8 mouse cellular contexts compared by ENCODE assay signal in the genomic region with DNA sequence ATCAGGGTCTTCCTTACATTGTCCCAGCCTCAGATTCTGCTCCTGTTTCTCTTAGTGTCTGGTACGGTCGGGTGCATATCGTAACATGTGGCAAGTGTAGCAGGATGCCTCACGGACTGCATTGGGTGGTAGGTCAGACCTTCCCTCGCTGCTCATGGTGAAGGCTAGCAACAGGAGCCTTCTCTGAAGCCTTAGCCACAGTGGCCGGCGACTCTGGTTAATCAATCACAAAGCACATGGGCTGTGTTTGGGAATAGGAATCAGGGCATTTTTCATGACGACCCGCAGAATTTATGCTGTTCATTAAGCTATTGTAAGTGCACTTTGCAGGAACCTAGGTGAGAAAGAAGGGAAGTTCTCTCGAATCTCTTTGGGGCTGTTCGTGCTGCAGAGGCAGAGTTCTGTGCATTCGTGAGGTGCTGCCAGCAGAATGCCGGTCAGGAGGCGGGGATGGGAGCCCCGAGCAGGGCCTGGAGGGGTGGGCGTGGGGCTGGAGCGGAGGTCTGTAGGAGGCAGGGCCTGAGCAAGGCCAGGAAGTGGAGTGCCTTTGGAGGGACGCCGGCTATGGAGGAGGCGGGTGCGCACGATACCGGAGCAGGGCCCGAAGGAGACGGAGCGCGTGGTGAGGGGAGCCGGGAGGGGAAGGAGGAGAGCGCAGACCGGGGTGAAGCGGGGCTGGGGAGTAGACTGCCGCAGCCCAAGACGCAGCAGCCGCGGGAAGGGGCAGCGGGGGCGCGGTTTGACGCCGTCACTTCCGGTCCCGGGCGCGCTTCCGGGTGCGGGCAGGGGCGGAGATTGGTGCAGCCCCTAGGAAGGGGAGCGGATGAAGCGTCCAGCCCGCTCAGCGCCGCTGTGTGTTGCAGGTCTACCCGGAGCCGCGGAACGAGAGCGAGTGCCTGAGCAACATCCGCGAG. TPM values are rescaled to one million over a fixed set of nuclear protein-coding genes. Genes with fewer than 3 reads are reported as not detected.
A peak's percentile ranks its signal among the peaks of the same experiment; 100 is the strongest.
DNase-seq lines count a peak whose midpoint lies in the region; ATAC-seq and TF ChIP-seq lines count a peak whose summit lies in the region.

No protein-coding gene starts in this region.

- intact Hi-C loops in gastrocnemius, adult 2 months (cut with DNase I): loop anchor here (5.0 kb wide), 1 partner anchor 164 kb away; no protein-coding TSS in a partner anchor
- intact Hi-C loops in left cerebral cortex, adult 2 months (cut with DNase I): loop anchor here (2.0 to 5.0 kb wide), 4 partner anchors 29 to 184 kb away; no protein-coding TSS in a partner anchor

- peak; percentile 91 for ATAC-seq in activated CD4-positive, CD25-positive, alpha-beta regulatory T cell, adult 4 months
- ATAC-seq in common myeloid progenitor, adult 5-6 weeks (replicated peaks; ENCODE audit: low read depth, poor library complexity, severe bottlenecking): peak; percentile 91
- ATAC-seq in hindbrain, postnatal 0 days: peak; percentile 96

- peak overlapping the region; percentile 95 for H3K27ac ChIP-seq in gastrocnemius, adult 2 months
- peak overlapping the region; percentile 83 for H3K27ac ChIP-seq in hindbrain, postnatal 0 days
- H3K27ac ChIP-seq in left cerebral cortex, adult 2 months: peak overlapping the region; percentile 91
- H3K27ac ChIP-seq in macrophage: peak overlapping the region; percentile 52

- H3K9me3 ChIP-seq in hindbrain, postnatal 0 days (ENCODE audit: low read length): no peaks in the 10 kb centered on the region

- DNase-seq in gastrocnemius, adult 2 months: peak; percentile 95
- DNase-seq in hindbrain, postnatal 0 days (ENCODE audit: low spot score): peak; percentile 93
- DNase-seq in left cerebral cortex, adult 2 months (ENCODE audit: extremely low spot score in 1 of 2, low spot score in 2 of 2): peak; percentile 90 to 94
- peak; percentile 83 for DNase-seq in retina, postnatal 7 days (ENCODE audit: low read depth, low spot score)
- peak; percentile 93 for DNase-seq in urinary bladder, adult 2 months (ENCODE audit: low spot score)

- H3K4me3 ChIP-seq in gastrocnemius, adult 2 months: peak overlapping the region; percentile 96
- H3K4me3 ChIP-seq in hindbrain, postnatal 0 days (ENCODE audit: low read length): peak overlapping the region; percentile 90
- peak overlapping the region; percentile 76 for H3K4me3 ChIP-seq in left cerebral cortex, adult 2 months
- H3K4me3 ChIP-seq in macrophage (ENCODE audit: inconsistent target): peak overlapping the region; percentile 44

- peak overlapping the region; percentile 87 for H3K9ac ChIP-seq in hindbrain, postnatal 0 days (replicated peaks; ENCODE audit: low read length)

- no peak for TF ChIP-seq CTCF in gastrocnemius, adult 2 months (IDR thresholded peaks at IDR 0.05)
- no peak for TF ChIP-seq CTCF in hindbrain, postnatal 0 days (IDR thresholded peaks at IDR 0.05; ENCODE audit: low read depth)
- no peak for TF ChIP-seq CTCF in left cerebral cortex, adult 2 months (IDR thresholded peaks at IDR 0.05)

- peak overlapping the region; percentile 94 for H3K4me2 ChIP-seq in hindbrain, postnatal 0 days (ENCODE audit: low read depth, low read length)

- WGBS in hindbrain, postnatal 0 days: 3% methylated on average over 46 of the region's 59 CpGs
- 5% methylated on average over 57 of the region's 59 CpGs for WGBS in macrophage (ENCODE audit: missing documents)

- H3K27me3 ChIP-seq in hindbrain, postnatal 0 days (ENCODE audit: insufficient read depth, low read length): no peaks in the 10 kb centered on the region

- peaks cover 44% of the 10 kb centered on the region for H3K79me2 ChIP-seq in macrophage (ENCODE audit: inconsistent target)

- H3K36me3 ChIP-seq in hindbrain, postnatal 0 days (ENCODE audit: insufficient read depth, low read length): no peaks in the 10 kb centered on the region
- H3K36me3 ChIP-seq in macrophage (ENCODE audit: inconsistent target): no peaks in the 10 kb centered on the region

- peaks cover 6% of the 10 kb centered on the region for H3K4me1 ChIP-seq in hindbrain, postnatal 0 days (ENCODE audit: insufficient read depth, low read length)

RNA-seq across cellular contexts. Expression of gene Arhgef7, which starts 30.3 kb away (rescaled TPM):
- polyA plus RNA-seq in activated CD4-positive, CD25-positive, alpha-beta regulatory T cell, adult 4 months (2017; shearing (Covaris generic)): 10 to 100 TPM; 23.7 to 26.7 TPM
- 20.5 and 20.6 TPM in 2 replicates for total RNA-seq in common myeloid progenitor, adult 5-6 weeks (2017)
- 10 to 100 TPM; 30.3 to 50.9 TPM for total RNA-seq in gastrocnemius, adult 2 months (2021)
- 101 and 105 TPM in 2 replicates for total RNA-seq in hindbrain, postnatal 0 days (2014; rRNA removed)
- polyA plus RNA-seq in hindbrain, postnatal 0 days (2015; fragmentation: Nextera tagmentation; extraction: Ambion mirVana): 49.7 and 53.9 TPM in 2 replicates
- 100 to 1,000 TPM; 129 to 140 TPM for total RNA-seq in left cerebral cortex, adult 2 months (2021)
- total RNA-seq in macrophage (2018; cell fraction: chromatin; rRNA removed): 100 to 1,000 TPM in 22 of 26 experiments, 10 to 100 TPM in 4; 76.7 to 355 (median 199) TPM
- 10 to 100 TPM; 40.4 to 73.6 (median 56.5) TPM for total RNA-seq in macrophage (2018; cell fraction: cytosol; rRNA removed)
- 100 to 1,000 TPM in 16 of 26 experiments, 10 to 100 TPM in 10; 58.9 to 339 (median 108) TPM for total RNA-seq in macrophage (2018; cell fraction: nucleus; rRNA removed)
- 45.4 to 121 TPM (median 50.2 TPM) in 3 replicates for polyA plus RNA-seq in macrophage (2018)
- polyA plus RNA-seq in urinary bladder, adult 2 months (2012; rRNA removed): 31.5 and 43.8 TPM in 2 replicates

RNA-seq across cellular contexts. Expression of gene 1700016D06Rik, which starts 57.0 kb away (rescaled TPM):
- polyA plus RNA-seq in activated CD4-positive, CD25-positive, alpha-beta regulatory T cell, adult 4 months (2017; shearing (Covaris generic)): under 1 TPM in 1 of 2 experiments, not detected in 1; 0.52 TPM
- total RNA-seq in common myeloid progenitor, adult 5-6 weeks (2017): not detected in 2 replicates
- total RNA-seq in gastrocnemius, adult 2 months (2021): not detected
- not detected in 2 replicates for total RNA-seq in hindbrain, postnatal 0 days (2014; rRNA removed)
- 0.82 TPM in 1 of 2 replicates, not detected in the other for polyA plus RNA-seq in hindbrain, postnatal 0 days (2015; fragmentation: Nextera tagmentation; extraction: Ambion mirVana)
- not detected for total RNA-seq in left cerebral cortex, adult 2 months (2021)
- not detected for total RNA-seq in macrophage (2018; cell fraction: chromatin; rRNA removed)
- not detected for total RNA-seq in macrophage (2018; cell fraction: cytosol; rRNA removed)
- not detected for total RNA-seq in macrophage (2018; cell fraction: nucleus; rRNA removed)
- not detected in 3 replicates for polyA plus RNA-seq in macrophage (2018)
- polyA plus RNA-seq in urinary bladder, adult 2 months (2012; rRNA removed): not detected in 2 replicates

Comparison
In these comparisons a context has a peak if more than half of its experiments do, and no peak if none do; other contexts are left out.
1. Peak in every context shown above with its lines: DNase-seq, ATAC-seq, H3K4me3 ChIP-seq and H3K27ac ChIP-seq.
2. H3K4me3 ChIP-seq: peak in every context shown above with its lines; median percentile 96 in gastrocnemius, adult 2 months; 90 in hindbrain, postnatal 0 days; 76 in left cerebral cortex, adult 2 months; 44 in macrophage.